ENCODE assay signal across 15 mouse cellular contexts in genomic region chr10:69104143-69104882, GRCm38 (mm10). TPM values are rescaled to one million over a fixed set of nuclear protein-coding genes. Genes with fewer than 3 reads are reported as not detected.
DNase-seq lines count a peak whose midpoint lies in the region; ATAC-seq and TF ChIP-seq lines count a peak whose summit lies in the region.
"Had no signal": no experiment of that assay in that cellular context is flagged by ENCODE, and none has a peak within 500 bp of the region (broad histone marks: within the 10 kb centered on the region; RNA-seq: fewer than 3 reads in every experiment).

No protein-coding gene starts in this region.

- H3K4me2 ChIP-seq in intestine, embryonic 15.5 days (replicated peaks), result no peak overlapping the region
- no peak overlapping the region for H3K4me2 ChIP-seq in intestine, embryonic 16.5 days (ENCODE audit: low read depth, low read length)
- no peak overlapping the region for H3K4me2 ChIP-seq in lung, postnatal 0 days (replicated peaks; ENCODE audit: low read depth, low read length)
- H3K4me2 ChIP-seq in stomach, postnatal 0 days (replicated peaks; ENCODE audit: low read depth), result no peak overlapping the region
- H3K4me2 ChIP-seq: hindbrain, embryonic 12.5 days; midbrain, embryonic 13.5 days had no signal

- H3K9ac ChIP-seq in intestine, embryonic 15.5 days, result no peak overlapping the region
- H3K9ac ChIP-seq in intestine, embryonic 16.5 days (ENCODE audit: low read depth, low read length), result no peak overlapping the region
- H3K9ac ChIP-seq in lung, postnatal 0 days (replicated peaks; ENCODE audit: low read depth), result no peak overlapping the region
- H3K9ac ChIP-seq in stomach, postnatal 0 days (ENCODE audit: low read length), result no peak overlapping the region
- H3K9ac ChIP-seq: hindbrain, embryonic 12.5 days; liver, embryonic 14.5 days; midbrain, embryonic 13.5 days had no signal

- peak; percentile 99 for TF ChIP-seq EP300 in lung, postnatal 0 days (IDR thresholded peaks at IDR 0.05)
- TF ChIP-seq EP300 in stomach, postnatal 0 days (optimal IDR thresholded peaks at IDR 0.05), result peak; percentile 3

- no peak for TF ChIP-seq CTCF in lung, postnatal 0 days (IDR thresholded peaks at IDR 0.05)
- TF ChIP-seq CTCF in stomach, postnatal 0 days (IDR thresholded peaks at IDR 0.05; ENCODE audit: low read depth), result no peak

- peak; percentile 34; the same call in 1 of the 2 replicates for ATAC-seq in intestine, embryonic 15.5 days
- no peak for ATAC-seq in intestine, embryonic 16.5 days
- peak; percentile 96 for ATAC-seq in lung, postnatal 0 days
- peak; percentile 77 to 82 for ATAC-seq in hematopoietic stem cell, adult 5-6 weeks (replicated peaks in 1 of 2; ENCODE audit: insufficient read depth in 1 of 2, low FRiP score in 2 of 2, low TSS enrichment in 1 of 2, low read depth in 1 of 2, poor library complexity in 2 of 2, severe bottlenecking in 2 of 2)
- ATAC-seq in stomach, postnatal 0 days (ENCODE audit: low FRiP score, low TSS enrichment), result peak; percentile 97
- ATAC-seq: forebrain, embryonic 14.5 days; midbrain, embryonic 13.5 days had no signal

- H3K36me3 ChIP-seq in intestine, embryonic 15.5 days, result no peaks in the 10 kb centered on the region
- no peaks in the 10 kb centered on the region for H3K36me3 ChIP-seq in intestine, embryonic 16.5 days (ENCODE audit: control insufficient read depth, insufficient read depth, low read length)
- no peaks in the 10 kb centered on the region for H3K36me3 ChIP-seq in lung, postnatal 0 days (ENCODE audit: insufficient read depth, low read length)
- H3K36me3 ChIP-seq in stomach, postnatal 0 days (ENCODE audit: control insufficient read depth, insufficient read depth, low read length), result no peaks in the 10 kb centered on the region
- H3K36me3 ChIP-seq: hindbrain, embryonic 12.5 days; midbrain, embryonic 13.5 days had no signal

- no peak overlapping the region for H3K27ac ChIP-seq in intestine, embryonic 15.5 days
- H3K27ac ChIP-seq in intestine, embryonic 16.5 days (ENCODE audit: low read length), result no peak overlapping the region
- H3K27ac ChIP-seq in lung, postnatal 0 days (ENCODE audit: low read length), result peak overlapping the region; percentile 47; the same call in 1 of the 2 replicates
- H3K27ac ChIP-seq in stomach, postnatal 0 days (replicated peaks), result peak overlapping the region; percentile 79
- H3K27ac ChIP-seq: hindbrain, embryonic 12.5 days; liver, embryonic 14.5 days; midbrain, embryonic 13.5 days had no signal

- peak; percentile 85 for DNase-seq in lung, postnatal 0 days (ENCODE audit: low spot score)
- DNase-seq in lung, postnatal 10 days, result no peak
- peak; percentile 85 for DNase-seq in stomach, postnatal 0 days (ENCODE audit: low spot score)
- DNase-seq in cerebellum, adult 8-10 months, result no peak
- DNase-seq: adrenal gland, postnatal 10 days; cerebellum, adult 2 months; retina, postnatal 1 day had no signal

- no peaks in the 10 kb centered on the region for H3K9me3 ChIP-seq in intestine, embryonic 15.5 days
- no peaks in the 10 kb centered on the region for H3K9me3 ChIP-seq in intestine, embryonic 16.5 days (ENCODE audit: control insufficient read depth, low read length)
- H3K9me3 ChIP-seq in lung, postnatal 0 days (ENCODE audit: low read length), result no peaks in the 10 kb centered on the region
- H3K9me3 ChIP-seq in stomach, postnatal 0 days (ENCODE audit: control insufficient read depth, low read length), result no peaks in the 10 kb centered on the region
- H3K9me3 ChIP-seq: hindbrain, embryonic 12.5 days; midbrain, embryonic 13.5 days had no signal

- 0 out of 2 replicates have a peak, but pooled peaks cover 3% of the 10 kb centered on the region for H3K4me1 ChIP-seq in intestine, embryonic 15.5 days (replicated peaks)
- 0 out of 2 replicates have a peak, but pooled peaks cover 2% of the 10 kb centered on the region for H3K4me1 ChIP-seq in intestine, embryonic 16.5 days (ENCODE audit: control insufficient read depth, insufficient read depth, low read length)
- peaks cover 3% of the 10 kb centered on the region; the same call in 1 of the 2 replicates for H3K4me1 ChIP-seq in lung, postnatal 0 days (ENCODE audit: insufficient read depth, low read depth, low read length)
- no peaks in the 10 kb centered on the region for H3K4me1 ChIP-seq in stomach, postnatal 0 days (replicated peaks; ENCODE audit: control insufficient read depth, insufficient read depth)

- H3K4me3 ChIP-seq in intestine, embryonic 15.5 days (replicated peaks), result no peak overlapping the region
- H3K4me3 ChIP-seq in intestine, embryonic 16.5 days (ENCODE audit: low read length), result no peak overlapping the region
- no peak overlapping the region for H3K4me3 ChIP-seq in lung, postnatal 0 days (ENCODE audit: low read depth, low read length)
- H3K4me3 ChIP-seq in stomach, postnatal 0 days (ENCODE audit: low read depth, low read length), result no peak overlapping the region
- H3K4me3 ChIP-seq: hindbrain, embryonic 12.5 days; midbrain, embryonic 13.5 days; myocyte had no signal

- 65% methylated on average over 12 of the region's 12 CpGs for WGBS in intestine, embryonic 15.5 days
- WGBS in intestine, embryonic 16.5 days, result 77% methylated on average over 12 of the region's 12 CpGs
- 55% methylated on average over 12 of the region's 12 CpGs for WGBS in lung, postnatal 0 days
- WGBS in stomach, postnatal 0 days, result 56% methylated on average over 12 of the region's 12 CpGs

- H3K27me3 ChIP-seq in intestine, embryonic 15.5 days (replicated peaks), result no peaks in the 10 kb centered on the region
- H3K27me3 ChIP-seq in intestine, embryonic 16.5 days (replicated peaks; ENCODE audit: control insufficient read depth, insufficient read depth, low read length), result no peaks in the 10 kb centered on the region
- H3K27me3 ChIP-seq in lung, postnatal 0 days (replicated peaks; ENCODE audit: insufficient read depth, low read length), result no peaks in the 10 kb centered on the region
- H3K27me3 ChIP-seq in stomach, postnatal 0 days (ENCODE audit: control insufficient read depth, insufficient read depth, low read length), result no peaks in the 10 kb centered on the region
- H3K27me3 ChIP-seq: hindbrain, embryonic 12.5 days; midbrain, embryonic 13.5 days had no signal

RNA-seq across cellular contexts. Expression of gene Rhobtb1, which starts 46.9 kb away (rescaled TPM):
- polyA plus RNA-seq in intestine, embryonic 15.5 days (2015; fragmentation: Nextera tagmentation; extraction: Ambion mirVana), result 19.6 and 20.8 TPM in 2 replicates
- polyA plus RNA-seq in intestine, embryonic 16.5 days (2015; fragmentation: Nextera tagmentation; extraction: Ambion mirVana), result 11.3 and 13.5 TPM in 2 replicates
- polyA plus RNA-seq in lung, postnatal 0 days (2015; fragmentation: Nextera tagmentation; extraction: Ambion mirVana), result 12.7 and 15.2 TPM in 2 replicates
- 4.6 and 5.1 TPM in 2 replicates for total RNA-seq in hematopoietic stem cell, adult 5-6 weeks (2017)
- 27.1 and 34.4 TPM in 2 replicates for polyA plus RNA-seq in stomach, postnatal 0 days (2015; fragmentation: Nextera tagmentation; extraction: Ambion mirVana)

Comparison
In these comparisons a context has a peak if more than half of its experiments do, and no peak if none do; other contexts are left out.
1. DNase-seq: peak in lung, postnatal 0 days (single experiment) and stomach, postnatal 0 days (single experiment); none in lung, postnatal 10 days (single experiment) and cerebellum, adult 8-10 months (single experiment).
2. H3K27ac ChIP-seq: peak in lung, postnatal 0 days (single experiment) and stomach, postnatal 0 days (single experiment); none in intestine, embryonic 15.5 days (single experiment) and intestine, embryonic 16.5 days (single experiment).